Mouse (Mus musculus): ENCODE measurements around the gene Adgb.

Adgb gene

GRCm38 (mm10) chr10:10350550-10350949 lies 121.6 kb downstream of the Adgb start:
- DNase-seq (ENCODE audit: low spot score): no peak

GRCm38 (mm10) chr10:10343930-10344329 lies 128.2 kb downstream of the Adgb start:
- DNase-seq (ENCODE audit: low spot score): no peak

DNA sequence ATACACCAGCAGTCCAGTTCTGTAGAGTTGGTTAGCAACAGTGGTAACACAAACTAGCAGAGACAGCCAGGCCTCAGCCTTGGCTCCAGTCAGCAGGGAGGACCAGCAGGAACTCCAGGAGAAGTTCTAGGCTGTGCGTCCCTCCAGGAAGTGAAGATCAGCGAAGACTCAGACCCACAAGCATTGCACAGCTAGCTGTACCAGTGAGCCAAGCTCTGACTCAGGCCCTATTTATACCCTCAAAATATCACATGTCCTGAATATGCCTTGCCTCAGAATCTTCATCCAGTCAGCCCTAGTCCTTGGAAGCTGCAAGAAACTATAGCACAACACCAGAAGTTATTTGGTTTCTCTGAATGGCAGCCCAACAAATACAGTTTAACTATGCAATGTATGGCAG lies 146.6 kb downstream of the Adgb start:
- no peak for DNase-seq (ENCODE audit: low spot score)

GRCm38 (mm10) chr10:10322961-10323360 lies 149.2 kb downstream of the Adgb start:
- DNase-seq (ENCODE audit: low spot score): no peak

DNA sequence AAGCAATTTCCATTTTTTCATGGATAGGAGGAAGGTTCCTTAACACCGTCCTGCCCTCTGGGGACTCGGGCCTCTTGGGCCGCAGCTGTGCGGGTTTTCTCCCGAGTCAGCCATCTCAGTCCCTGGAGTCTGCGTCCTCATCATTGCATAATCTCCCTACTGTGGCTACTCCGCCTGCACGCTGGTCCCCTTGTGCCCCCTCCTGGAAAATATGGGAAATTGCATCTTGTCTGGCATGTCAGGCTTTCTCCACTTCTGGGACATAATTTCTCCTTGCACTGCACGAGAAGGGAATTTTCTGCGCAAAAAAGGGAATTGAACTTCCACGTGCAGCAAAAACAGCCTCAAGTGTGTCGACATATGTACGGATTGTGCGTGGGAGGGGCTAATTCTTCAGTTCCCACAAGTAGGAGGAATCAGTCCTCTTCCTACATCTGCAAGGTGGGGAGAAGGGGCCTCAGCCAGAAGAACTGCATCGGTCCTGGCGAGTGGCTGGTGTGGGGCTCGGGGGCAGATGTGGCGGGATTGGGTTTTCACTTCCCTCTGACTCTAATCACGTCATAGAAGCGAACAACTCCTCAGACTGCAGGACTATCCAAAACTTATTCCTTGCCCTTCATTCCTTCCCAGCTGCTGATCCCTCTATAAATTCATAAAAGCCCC lies 150.9 kb downstream of the Adgb start:
- peak; percentile 42 for DNase-seq (ENCODE audit: low spot score)

DNA sequence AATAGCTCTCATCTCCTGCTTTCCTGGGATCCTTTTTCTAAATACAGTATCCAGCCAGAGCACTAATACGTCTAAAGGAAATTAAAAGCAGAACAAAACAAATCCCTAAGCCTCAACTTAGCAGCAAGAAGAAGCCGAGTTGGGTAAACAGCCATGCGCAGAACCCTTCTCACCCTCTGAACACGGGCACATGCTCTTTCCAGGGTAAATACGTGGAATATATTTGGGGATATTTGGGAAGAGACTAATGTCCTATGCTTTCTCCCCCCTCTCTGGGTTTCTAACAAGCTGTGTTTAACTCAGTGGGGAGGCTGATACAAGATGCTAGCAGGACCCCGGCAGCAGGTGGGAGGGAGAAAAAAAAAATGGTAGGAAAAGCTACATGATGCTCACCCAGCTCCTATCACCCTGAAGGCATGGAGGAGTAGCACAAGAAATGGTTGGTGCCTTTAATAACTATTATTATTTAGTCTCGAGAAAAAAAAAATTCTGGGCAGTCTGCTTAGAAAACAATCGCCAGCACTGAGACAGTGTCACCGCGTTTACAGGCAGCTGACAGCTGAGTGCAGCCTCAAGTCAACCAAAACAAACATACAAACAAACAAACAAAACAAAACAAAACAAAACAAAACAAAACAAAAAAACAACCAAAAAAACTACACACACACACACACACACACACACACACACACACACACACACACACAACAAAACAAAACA lies 151.6 kb downstream of the Adgb start:
- DNase-seq (ENCODE audit: low spot score): no peak

DNA sequence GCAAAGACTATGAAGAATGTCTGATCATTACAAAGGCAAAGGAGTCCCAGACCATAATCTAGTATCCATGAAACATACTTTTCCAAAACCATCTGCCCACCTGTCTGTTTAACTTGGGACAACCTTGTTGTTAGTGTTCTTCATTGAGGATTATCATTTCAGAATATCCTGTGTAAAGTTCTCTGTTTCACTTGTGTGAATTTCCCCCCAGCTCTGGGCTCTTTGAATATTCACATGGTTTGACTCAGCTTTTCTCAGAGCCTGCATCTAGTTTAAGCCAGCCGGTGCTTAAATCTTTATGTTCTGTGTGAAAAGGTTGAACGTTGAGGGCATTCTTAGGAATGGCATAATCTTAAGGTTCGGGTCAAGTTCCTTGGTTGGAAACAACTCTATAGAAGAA lies 154.0 kb downstream of the Adgb start:
- no peak for DNase-seq (ENCODE audit: low spot score)

- no peak for DNase-seq (ENCODE audit: low spot score)
Observed at GRCm38 (mm10) chr10:10315631-10316030, 156.5 kb downstream of the Adgb start.

GRCm38 (mm10) chr10:10314521-10314920 lies 157.6 kb downstream of the Adgb start:
- no peak for DNase-seq (ENCODE audit: low spot score)

DNA sequence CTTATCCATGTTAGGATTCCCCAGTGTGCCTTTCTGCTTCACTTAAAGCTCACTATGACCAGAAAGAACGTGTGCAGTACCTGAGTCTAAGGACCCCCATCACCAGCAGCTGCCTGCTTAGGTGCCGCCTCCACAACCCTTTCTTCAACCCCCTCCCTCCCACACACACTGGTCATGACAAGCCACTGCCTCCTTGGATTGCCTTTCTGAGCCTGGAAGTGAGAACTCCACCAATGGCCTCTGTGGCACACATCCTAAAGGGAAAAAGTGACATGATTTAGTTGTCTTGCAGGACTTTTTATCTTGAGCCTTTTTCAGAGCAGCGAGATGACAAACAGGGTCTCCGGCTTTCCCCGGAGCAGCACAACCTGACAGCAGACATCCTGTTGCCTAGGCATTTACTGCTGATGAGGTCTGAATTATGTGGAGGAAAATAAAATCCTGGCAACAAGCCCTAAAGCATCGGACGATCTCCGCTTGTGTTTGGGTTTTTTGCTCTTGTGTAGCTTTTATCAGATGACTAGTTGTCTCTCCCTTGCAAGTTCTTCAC lies 162.2 kb downstream of the Adgb start:
- DNase-seq (ENCODE audit: low spot score): no peak

DNA sequence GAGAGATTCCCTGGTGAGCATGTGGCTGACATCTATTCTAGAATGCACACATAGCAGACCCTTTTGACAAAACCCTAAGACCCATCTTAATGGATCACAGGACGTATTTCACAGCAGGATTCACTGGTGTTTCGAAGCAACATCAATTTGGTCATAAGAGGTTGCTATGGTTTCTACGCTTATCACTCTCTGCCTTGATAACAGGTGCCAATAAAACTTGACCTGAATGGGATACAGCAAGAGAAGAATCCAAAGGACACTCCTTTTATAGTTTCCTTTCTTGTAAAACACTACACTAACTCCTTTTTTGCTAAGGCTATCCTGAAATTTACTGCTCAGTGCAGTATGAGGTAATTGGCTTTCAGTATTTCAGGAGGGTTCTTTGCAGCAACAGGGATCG lies 163.1 kb downstream of the Adgb start:
- DNase-seq (ENCODE audit: low spot score): no peak

DNA sequence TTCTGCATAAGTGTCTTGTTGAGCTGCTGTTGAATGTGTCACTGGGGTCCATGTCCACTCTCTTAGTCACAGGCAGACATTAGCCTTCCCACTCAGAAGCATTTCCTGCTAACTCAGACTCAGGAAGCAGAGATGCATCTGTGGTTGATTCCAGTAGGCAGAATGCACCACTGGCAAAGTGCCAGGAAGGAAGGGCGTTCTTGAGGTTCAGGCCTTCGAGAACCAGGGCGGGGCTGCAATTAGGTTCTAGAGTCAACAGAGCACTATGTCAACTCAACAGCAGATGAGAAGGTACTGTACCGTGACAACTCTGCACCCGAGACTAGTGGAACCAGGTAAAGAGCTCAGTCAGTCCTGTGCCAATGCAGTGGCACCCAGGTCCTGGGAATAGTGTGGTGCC lies 164.7 kb downstream of the Adgb start:
- peak; percentile 60 for DNase-seq (ENCODE audit: low spot score)

DNA sequence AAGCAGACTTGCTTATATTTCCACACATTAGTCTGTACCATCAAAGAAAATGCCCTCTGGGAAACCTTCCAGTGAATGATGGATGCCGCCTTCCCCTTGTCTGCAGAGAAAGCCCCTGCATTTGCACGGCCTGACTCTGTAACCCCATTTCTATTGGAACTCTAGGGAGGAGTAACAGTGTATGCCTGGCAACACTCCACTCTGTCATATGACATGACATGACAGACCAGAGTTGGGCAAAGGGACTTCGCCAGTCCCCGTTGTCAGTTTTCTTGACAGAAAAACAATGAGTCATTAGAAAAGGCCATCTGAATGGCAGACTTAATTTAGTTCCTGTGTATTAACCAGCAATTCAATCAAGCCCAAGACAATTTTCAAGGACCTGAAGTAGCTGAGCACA lies 167.8 kb downstream of the Adgb start:
- DNase-seq (ENCODE audit: low spot score): no peak

DNA sequence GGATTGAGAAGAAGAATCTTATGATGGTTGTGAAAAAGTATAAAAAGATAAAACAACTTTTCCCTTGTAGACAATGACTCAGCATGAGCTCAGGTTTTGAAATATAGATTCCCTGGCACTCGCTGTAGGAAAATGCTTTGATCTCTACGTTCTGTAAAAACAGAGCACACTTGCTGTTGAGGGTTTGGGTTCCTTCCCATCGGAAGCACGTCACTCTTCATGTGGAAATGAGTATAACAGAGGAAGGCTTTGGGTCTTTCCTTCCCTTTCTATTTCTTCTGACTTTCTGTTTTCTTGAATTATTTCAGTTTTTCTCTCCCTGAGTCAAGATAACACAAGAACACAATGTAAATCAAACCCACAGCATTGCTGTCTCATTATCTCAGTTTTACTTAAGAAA lies 170.4 kb downstream of the Adgb start:
- DNase-seq (ENCODE audit: low spot score): no peak

GRCm38 (mm10) chr10:10300915-10301439 lies 171.1 kb downstream of the Adgb start:
- DNase-seq (ENCODE audit: low spot score): no peak

- DNase-seq (ENCODE audit: low spot score): no peak
Observed at GRCm38 (mm10) chr10:10299987-10300386, 172.1 kb downstream of the Adgb start.

- no peak for DNase-seq (ENCODE audit: low spot score)
Observed at GRCm38 (mm10) chr10:10287221-10287867, 184.8 kb downstream of the Adgb start.
